Comparison of ENCODE assay signal across 22 mouse cellular contexts in genomic region chr13:113023274-113024143, GRCm38 (mm10). TPM values are rescaled to one million over a fixed set of nuclear protein-coding genes. Genes with fewer than 3 reads are reported as not detected.
DNase-seq lines count a peak whose midpoint lies in the region; ATAC-seq and TF ChIP-seq lines count a peak whose summit lies in the region.
"Had no signal": no experiment of that assay in that cellular context is flagged by ENCODE, and none has a peak within 500 bp of the region (broad histone marks: within the 10 kb centered on the region; RNA-seq: fewer than 3 reads in every experiment).

No protein-coding gene starts in this region.

- no peak for TF ChIP-seq POLR2A in heart, adult 2 months (IDR thresholded peaks at IDR 0.05; ENCODE audit: insufficient read depth, low read depth, low read length)
- no peak for TF ChIP-seq POLR2A in thymus, adult 2 months (IDR thresholded peaks at IDR 0.05; ENCODE audit: control insufficient read depth, extremely low read depth, insufficient read depth, low read length, poor library complexity)

- H3K79me2 ChIP-seq in heart, adult 2 months (replicated peaks; ENCODE audit: control insufficient read depth, insufficient read depth, low read length), result no peaks in the 10 kb centered on the region

- TF ChIP-seq EP300 in heart, adult 2 months (IDR thresholded peaks at IDR 0.05; ENCODE audit: insufficient read depth, low read depth, low read length), result no peak
- TF ChIP-seq EP300 in liver, postnatal 0 days (IDR thresholded peaks at IDR 0.05; ENCODE audit: low read depth), result no peak

- peak; percentile 55 for DNase-seq in heart, adult 11 months
- no peak for DNase-seq in heart, adult 2 months
- peak; percentile 43 for DNase-seq in A20 (ENCODE audit: low read depth, low spot score)
- peak; percentile 48 for DNase-seq in thymus, adult 2 months
- no peak for DNase-seq in spleen, adult 18-20 months
- DNase-seq in cerebellum, postnatal 36 days, result no peak
- no peak for DNase-seq in liver, postnatal 0 days
- DNase-seq: cerebellum, adult 18-20 months; kidney, adult 11 months; kidney, postnatal 4 days; lung, postnatal 10 days; right cerebral cortex, postnatal 4 days had no signal

- H3K4me1 ChIP-seq in heart, adult 2 months (ENCODE audit: control insufficient read depth, insufficient read depth, low read length), result no peaks in the 10 kb centered on the region
- peaks cover 32% of the 10 kb centered on the region for H3K4me1 ChIP-seq in thymus, adult 2 months (replicated peaks; ENCODE audit: control insufficient read depth, insufficient read depth, low read length)
- no peaks in the 10 kb centered on the region for H3K4me1 ChIP-seq in liver, postnatal 0 days (ENCODE audit: insufficient read depth)
- H3K4me1 ChIP-seq: heart, embryonic 12.5 days; midbrain, embryonic 12.5 days; stomach, embryonic 15.5 days had no signal

- H3K4me3 ChIP-seq in heart, adult 2 months, result no peak overlapping the region
- no peak overlapping the region for H3K4me3 ChIP-seq in thymus, adult 2 months (ENCODE audit: control insufficient read depth, insufficient read depth, low read length)
- H3K4me3 ChIP-seq in liver, postnatal 0 days (ENCODE audit: low read depth, low read length), result no peak overlapping the region
- H3K4me3 ChIP-seq: erythroblast, embryonic 14.5 days; heart, embryonic 12.5 days; limb, embryonic 12.5 days; midbrain, embryonic 12.5 days; stomach, embryonic 15.5 days had no signal

- H3K4me2 ChIP-seq in liver, postnatal 0 days (ENCODE audit: low read depth, low read length), result no peak overlapping the region
- H3K4me2 ChIP-seq: heart, embryonic 12.5 days; limb, embryonic 12.5 days; midbrain, embryonic 12.5 days; stomach, embryonic 15.5 days had no signal

- H3K9ac ChIP-seq in heart, adult 2 months (ENCODE audit: low read depth, low read length), result no peak overlapping the region
- H3K9ac ChIP-seq in liver, postnatal 0 days (replicated peaks), result no peak overlapping the region
- H3K9ac ChIP-seq: heart, embryonic 12.5 days; limb, embryonic 12.5 days; midbrain, embryonic 12.5 days; stomach, embryonic 15.5 days had no signal

- intact Hi-C loops in heart, adult 2 months (cut with DNase I), result no loop called here

- WGBS in heart, adult 2 months, result 74% methylated on average over 17 of the region's 17 CpGs
- WGBS in thymus, adult 2 months, result 21% methylated on average over 17 of the region's 17 CpGs
- 48% methylated on average over 17 of the region's 17 CpGs for WGBS in liver, postnatal 0 days (ENCODE audit: insufficient replicate concordance)

- peak; percentile 58 for ATAC-seq in common myeloid progenitor, adult 5-6 weeks (replicated peaks; ENCODE audit: low read depth, poor library complexity, severe bottlenecking)
- ATAC-seq in liver, postnatal 0 days, result no peak
- ATAC-seq: forebrain, embryonic 16.5 days had no signal

- no peaks in the 10 kb centered on the region for H3K9me3 ChIP-seq in liver, postnatal 0 days (ENCODE audit: low read length)
- H3K9me3 ChIP-seq: heart, embryonic 12.5 days; limb, embryonic 12.5 days; midbrain, embryonic 12.5 days; stomach, embryonic 15.5 days had no signal

- H3K36me3 ChIP-seq in heart, adult 2 months (ENCODE audit: control insufficient read depth, insufficient read depth, low read length), result no peaks in the 10 kb centered on the region
- no peaks in the 10 kb centered on the region for H3K36me3 ChIP-seq in thymus, adult 2 months (ENCODE audit: control insufficient read depth, insufficient read depth, low read length)
- H3K36me3 ChIP-seq in liver, postnatal 0 days (replicated peaks; ENCODE audit: insufficient read depth, low read length), result no peaks in the 10 kb centered on the region
- H3K36me3 ChIP-seq: heart, embryonic 12.5 days; limb, embryonic 12.5 days; midbrain, embryonic 12.5 days; stomach, embryonic 15.5 days had no signal

- peaks cover 8% of the 10 kb centered on the region for H3K27me3 ChIP-seq in heart, adult 2 months (ENCODE audit: control insufficient read depth, insufficient read depth, low read length)
- no peaks in the 10 kb centered on the region for H3K27me3 ChIP-seq in thymus, adult 2 months (ENCODE audit: control insufficient read depth, insufficient read depth, low read length)
- peaks cover 5% of the 10 kb centered on the region; the same call in 1 of the 2 replicates for H3K27me3 ChIP-seq in liver, postnatal 0 days (ENCODE audit: insufficient read depth, low read length)
- H3K27me3 ChIP-seq: stomach, embryonic 15.5 days had no signal

- no peak for TF ChIP-seq CTCF in heart, adult 2 months (IDR thresholded peaks at IDR 0.05)
- TF ChIP-seq CTCF in thymus, adult 2 months (IDR thresholded peaks at IDR 0.05; ENCODE audit: borderline replicate concordance, control insufficient read depth, extremely low read depth, insufficient read depth, low read length, poor library complexity), result no peak
- TF ChIP-seq CTCF in liver, postnatal 0 days (IDR thresholded peaks at IDR 0.05; ENCODE audit: low read depth), result no peak

- no peak overlapping the region for H3K27ac ChIP-seq in heart, adult 2 months
- H3K27ac ChIP-seq in thymus, adult 2 months (ENCODE audit: control insufficient read depth, insufficient read depth, low read length), result peak overlapping the region; percentile 54
- no peak overlapping the region for H3K27ac ChIP-seq in liver, postnatal 0 days (ENCODE audit: low read depth)
- H3K27ac ChIP-seq: limb, embryonic 12.5 days; midbrain, embryonic 12.5 days; stomach, embryonic 15.5 days had no signal

RNA-seq across cellular contexts. Expression of gene Cdc20b, which starts 11.4 kb away (rescaled TPM):
- total RNA-seq in heart, adult 2 months (2021), result not detected
- 0.14 TPM in 1 of 2 replicates, not detected in the other for polyA plus RNA-seq in heart, adult 2 months (2012; rRNA removed)
- total RNA-seq in common myeloid progenitor, adult 5-6 weeks (2017), result not detected in 2 replicates
- 0.47 and 0.48 TPM in 2 replicates for polyA plus RNA-seq in thymus, adult 2 months (2012; rRNA removed)
- not detected in 2 replicates for polyA plus RNA-seq in liver, postnatal 0 days (2015; fragmentation: Nextera tagmentation; extraction: Ambion mirVana)
- total RNA-seq: gastrocnemius, adult 8-10 months; left cerebral cortex, adult 18-20 months had no signal
- polyA plus RNA-seq: erythroblast, embryonic 14.5 days; heart, embryonic 12.5 days; limb, embryonic 12.5 days; neural tube, embryonic 11.5 days; stomach, embryonic 15.5 days had no signal

RNA-seq across cellular contexts. Expression of gene Gpx8, which starts 22.7 kb away (rescaled TPM):
- 10 to 100 TPM; 37.1 to 37.9 TPM for total RNA-seq in heart, adult 2 months (2021)
- polyA plus RNA-seq in heart, adult 2 months (2012; rRNA removed), result 9.5 and 16.9 TPM in 2 replicates
- 2.1 TPM in 1 of 2 replicates, not detected in the other for total RNA-seq in common myeloid progenitor, adult 5-6 weeks (2017)
- polyA plus RNA-seq in thymus, adult 2 months (2012; rRNA removed), result 1.3 and 1.9 TPM in 2 replicates
- 5.5 and 5.8 TPM in 2 replicates for polyA plus RNA-seq in liver, postnatal 0 days (2015; fragmentation: Nextera tagmentation; extraction: Ambion mirVana)
- polyA plus RNA-seq: erythroblast, embryonic 14.5 days had no signal

RNA-seq across cellular contexts. Expression of gene Mcidas, which starts 29.9 kb away (rescaled TPM):
- not detected for total RNA-seq in heart, adult 2 months (2021)
- polyA plus RNA-seq in heart, adult 2 months (2012; rRNA removed), result 0.12 TPM in 1 of 2 replicates, not detected in the other
- not detected in 2 replicates for total RNA-seq in common myeloid progenitor, adult 5-6 weeks (2017)
- polyA plus RNA-seq in thymus, adult 2 months (2012; rRNA removed), result 0.28 and 0.32 TPM in 2 replicates
- polyA plus RNA-seq in liver, postnatal 0 days (2015; fragmentation: Nextera tagmentation; extraction: Ambion mirVana), result not detected in 2 replicates
- total RNA-seq: gastrocnemius, adult 8-10 months had no signal
- polyA plus RNA-seq: erythroblast, embryonic 14.5 days; heart, embryonic 12.5 days; limb, embryonic 12.5 days; neural tube, embryonic 11.5 days had no signal

RNA-seq across cellular contexts. Expression of gene Ccno, which starts 35.9 kb away (rescaled TPM):
- total RNA-seq in heart, adult 2 months (2021), result under 1 TPM in 1 of 2 experiments, not detected in 1; 0.47 TPM
- 0.35 and 0.51 TPM in 2 replicates for polyA plus RNA-seq in heart, adult 2 months (2012; rRNA removed)
- total RNA-seq in common myeloid progenitor, adult 5-6 weeks (2017), result not detected in 2 replicates
- polyA plus RNA-seq in thymus, adult 2 months (2012; rRNA removed), result 3.9 and 6.1 TPM in 2 replicates
- polyA plus RNA-seq in liver, postnatal 0 days (2015; fragmentation: Nextera tagmentation; extraction: Ambion mirVana), result 0.58 TPM in 2 replicates
- total RNA-seq: gastrocnemius, adult 8-10 months had no signal
- polyA plus RNA-seq: erythroblast, embryonic 14.5 days had no signal

Comparison
In these comparisons a context has a peak if more than half of its experiments do, and no peak if none do; other contexts are left out.
1. DNase-seq: peak in heart, adult 11 months (single experiment), A20 (single experiment) and thymus, adult 2 months (single experiment); none in heart, adult 2 months (0 of 2), spleen, adult 18-20 months (0 of 2), cerebellum, postnatal 36 days (0 of 2) and liver, postnatal 0 days (single experiment).